Mouse (Mus musculus) retina, embryonic 14.5 days (tissue): ENCODE measurements around the gene Gfod2.

Experiments used
- DNase-seq: peaks from one replicate; pipeline ENCODE4 v3.0.0-alpha.2; 2015; ENCODE audit warnings: low spot score

The Gfod2 gene

DNA sequence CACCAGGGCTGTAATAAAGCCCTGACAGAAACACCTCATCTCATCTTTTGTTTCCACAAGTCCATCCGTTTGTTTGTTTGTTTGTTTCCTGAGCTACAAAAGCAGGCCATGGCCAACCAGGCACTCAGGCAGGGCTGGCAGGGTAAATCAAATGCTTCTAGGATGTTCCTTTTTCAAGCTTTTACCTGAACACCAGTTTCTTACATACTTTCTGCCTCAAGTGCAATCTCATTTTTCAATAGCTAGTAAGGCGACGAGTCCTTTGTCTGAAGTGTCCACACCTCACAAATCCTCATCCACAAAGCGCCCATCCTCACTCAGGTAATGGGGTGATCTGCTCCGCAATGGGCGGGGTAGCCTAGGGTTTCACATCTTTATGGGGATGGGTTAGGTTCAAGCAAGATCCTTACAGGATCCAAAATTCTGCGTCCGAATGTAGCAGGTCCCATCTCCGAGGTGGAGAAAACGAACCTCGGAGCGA lies 628 bp downstream of the Gfod2 start:
- no peak for DNase-seq

DNA sequence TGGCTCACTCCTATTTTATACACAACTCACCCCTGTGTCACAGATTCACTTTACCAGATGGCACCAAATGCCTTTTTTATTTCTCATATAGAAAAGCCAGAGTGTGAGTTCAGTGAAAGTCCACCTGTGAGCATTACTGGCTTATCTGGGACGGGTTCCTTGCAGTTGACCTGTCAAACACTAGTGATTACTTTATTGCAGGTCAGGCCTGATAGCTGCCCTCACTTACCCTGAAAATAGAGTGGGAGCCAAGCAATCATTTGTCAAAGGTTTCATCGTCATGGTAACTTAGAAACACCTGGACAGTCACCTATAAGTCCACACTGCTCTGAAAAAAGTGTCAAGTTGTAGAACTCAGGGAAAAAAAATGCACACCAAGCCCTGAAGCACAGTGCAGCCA lies 3.8 kb downstream of the Gfod2 start:
- DNase-seq: no peak

DNA sequence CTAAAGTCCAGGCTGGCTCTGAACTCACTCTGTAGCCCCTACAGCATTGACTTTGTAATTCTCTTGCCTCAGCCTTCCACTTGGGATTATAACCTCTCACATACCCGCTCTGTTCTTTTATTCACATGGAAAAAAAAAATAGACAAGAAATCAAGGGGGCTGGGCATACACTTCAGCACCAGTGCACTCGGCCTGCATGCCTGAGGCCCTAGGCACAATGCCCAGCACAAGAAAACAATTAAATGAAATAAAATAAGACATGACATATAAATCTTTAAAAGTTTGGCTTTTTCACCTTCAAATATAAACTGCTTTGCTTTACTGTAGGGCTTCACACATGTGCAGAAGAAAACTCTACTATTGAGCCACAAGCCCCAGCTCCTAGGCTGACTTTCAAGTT lies 4.5 kb downstream of the Gfod2 start:
- DNase-seq: no peak

DNA sequence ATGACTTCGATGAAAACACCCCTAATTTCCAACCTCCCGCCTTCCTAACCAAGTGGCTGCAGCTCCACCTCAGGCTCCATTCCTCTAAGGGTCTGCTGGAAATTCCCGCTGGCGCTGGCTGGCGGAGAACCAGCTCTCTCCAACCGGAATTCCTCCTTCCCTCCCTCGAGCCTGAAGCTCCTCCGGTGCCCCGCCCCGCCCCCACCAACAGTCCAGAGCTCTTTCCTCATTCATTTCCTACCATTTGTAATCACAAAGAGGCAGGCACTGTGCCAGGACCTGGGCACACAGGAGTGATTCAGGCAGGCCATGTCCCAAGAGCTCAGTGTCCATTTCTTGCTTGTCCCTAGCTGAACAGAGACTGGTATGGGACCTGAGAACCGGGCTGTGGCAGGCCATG lies 7.9 kb downstream of the Gfod2 start:
- peak; percentile 13 for DNase-seq

DNA sequence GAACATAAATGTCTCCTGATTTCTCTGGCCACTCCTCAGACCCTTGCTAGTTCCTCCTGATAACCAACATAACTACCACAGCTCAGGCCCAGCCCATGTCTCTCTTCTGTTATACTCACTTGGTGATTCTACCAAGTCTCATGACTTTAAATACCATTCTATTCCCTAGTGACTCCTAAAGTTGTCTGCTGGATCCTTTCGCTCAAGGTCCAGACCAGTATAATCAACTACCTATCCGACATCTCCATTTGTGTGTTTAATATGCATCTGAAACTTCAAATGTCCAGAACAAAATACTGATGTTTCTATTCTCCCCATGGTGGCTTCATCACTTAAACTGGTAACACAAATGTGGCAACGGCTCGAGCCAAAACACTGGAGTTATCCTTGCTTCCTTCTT lies 15.2 kb downstream of the Gfod2 start:
- DNase-seq: peak; percentile 15

DNA sequence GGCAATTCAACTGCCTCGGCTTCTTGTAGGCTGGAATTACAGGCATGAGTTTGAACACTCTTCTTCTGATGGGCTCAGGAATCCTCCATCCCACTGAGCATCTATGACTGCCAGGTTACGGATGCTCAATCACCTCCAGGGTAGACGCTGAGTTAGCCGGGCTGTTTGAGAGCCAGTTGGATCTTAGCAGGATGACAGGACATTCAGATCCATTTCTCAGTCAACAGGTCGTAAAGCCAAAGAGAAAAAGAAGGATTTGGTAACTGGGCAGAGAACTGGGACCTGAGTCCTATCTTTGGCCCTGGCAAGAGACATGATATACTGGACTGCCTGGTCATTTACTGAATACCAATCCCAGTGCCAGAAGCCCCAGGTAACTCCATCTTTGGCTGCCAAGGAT lies 19.2 kb downstream of the Gfod2 start:
- no peak for DNase-seq

DNA sequence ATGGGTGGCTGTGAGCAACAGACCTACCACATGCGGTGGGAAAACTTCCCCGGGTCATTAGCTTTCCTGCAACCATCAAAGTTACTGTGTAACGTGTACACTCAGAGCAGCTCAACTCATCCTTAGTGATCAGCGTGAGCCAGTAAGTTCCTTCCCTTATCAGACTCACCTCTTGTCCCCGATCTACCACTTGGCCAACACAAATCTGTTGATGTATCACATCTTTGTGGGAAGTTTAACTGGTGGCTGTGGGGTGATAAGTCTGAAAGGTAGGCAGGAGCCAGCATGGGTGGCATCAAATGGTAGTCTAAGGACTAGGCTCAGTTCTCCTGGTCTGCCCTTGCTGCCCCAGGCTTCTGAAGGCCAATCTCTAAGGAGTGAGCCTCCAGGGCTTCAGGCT lies 26.3 kb downstream of the Gfod2 start:
- no peak for DNase-seq

DNA sequence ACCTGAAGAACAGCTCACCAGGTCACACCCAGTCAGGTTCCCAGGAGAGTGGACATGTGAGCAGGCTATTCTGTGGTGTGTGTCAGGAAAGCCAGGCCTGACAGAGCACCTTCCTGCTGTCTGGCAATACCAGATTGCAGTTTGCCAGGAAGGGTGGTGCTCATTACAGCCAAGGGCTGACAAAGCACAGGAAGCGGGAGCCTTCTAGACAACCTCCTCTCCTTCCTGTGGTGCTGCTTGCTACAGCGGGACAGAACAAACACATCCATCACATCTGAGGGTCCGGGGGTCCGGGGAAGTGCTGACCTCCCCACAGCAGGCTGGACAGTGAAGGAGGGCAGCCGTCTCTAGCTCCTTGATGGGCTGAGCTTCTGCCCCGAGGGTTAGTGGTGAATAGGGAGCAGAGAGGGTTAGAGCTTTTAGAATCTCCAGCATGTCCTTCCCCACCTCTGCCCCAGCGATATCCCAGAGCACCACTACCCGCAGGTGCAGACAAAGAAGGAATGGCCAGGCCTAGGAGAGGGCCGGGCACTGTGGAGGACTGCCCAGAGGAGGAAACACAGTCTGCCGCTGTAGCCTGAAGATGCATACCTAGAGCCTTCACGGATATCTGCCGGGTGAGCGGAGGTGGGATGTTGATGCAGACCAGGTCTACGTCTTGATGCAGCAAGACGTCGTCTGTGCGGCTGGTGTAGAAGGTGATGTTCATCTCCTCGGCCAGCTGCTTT lies 30.9 kb downstream of the Gfod2 start:
- DNase-seq: no peak

DNA sequence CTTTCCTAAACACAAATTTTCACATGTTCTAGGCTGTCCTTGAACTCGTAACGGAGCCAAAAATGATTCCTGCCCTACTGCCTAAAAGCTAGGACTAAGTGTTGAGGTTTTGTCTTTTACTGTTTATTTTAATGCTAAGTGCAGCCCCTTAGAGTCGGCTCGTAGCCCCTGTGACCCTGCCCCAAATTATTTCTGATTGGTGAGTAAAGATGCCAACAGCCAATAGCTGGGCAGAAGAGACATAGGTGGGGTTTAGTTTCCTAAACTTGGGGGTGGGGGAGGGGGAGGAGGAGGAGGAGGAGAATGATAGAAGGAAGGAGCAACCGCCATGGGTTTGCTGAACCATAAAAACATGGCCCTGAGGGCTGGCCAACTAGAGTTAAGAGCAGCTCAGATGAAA lies 32.7 kb downstream of the Gfod2 start:
- DNase-seq: no peak

DNA sequence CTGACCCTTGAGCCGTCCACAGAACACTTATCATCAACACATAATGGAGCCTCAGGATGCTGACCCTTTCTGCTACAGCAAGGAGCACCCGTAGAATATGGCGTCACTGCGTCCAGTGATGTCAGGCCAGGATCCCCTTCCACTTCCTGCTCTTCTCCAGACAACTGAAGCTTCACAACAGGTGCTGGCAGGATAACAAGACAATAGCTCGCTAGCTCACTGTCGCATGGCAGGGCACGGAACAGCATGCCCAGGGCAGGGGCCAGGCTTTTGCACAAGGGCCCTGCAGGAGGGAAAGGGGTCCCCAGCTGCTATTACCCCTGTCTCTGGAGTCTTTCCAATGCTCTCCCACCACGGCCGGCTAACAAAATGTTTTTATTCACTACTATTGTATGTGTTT lies 35.6 kb downstream of the Gfod2 start:
- no peak for DNase-seq

DNA sequence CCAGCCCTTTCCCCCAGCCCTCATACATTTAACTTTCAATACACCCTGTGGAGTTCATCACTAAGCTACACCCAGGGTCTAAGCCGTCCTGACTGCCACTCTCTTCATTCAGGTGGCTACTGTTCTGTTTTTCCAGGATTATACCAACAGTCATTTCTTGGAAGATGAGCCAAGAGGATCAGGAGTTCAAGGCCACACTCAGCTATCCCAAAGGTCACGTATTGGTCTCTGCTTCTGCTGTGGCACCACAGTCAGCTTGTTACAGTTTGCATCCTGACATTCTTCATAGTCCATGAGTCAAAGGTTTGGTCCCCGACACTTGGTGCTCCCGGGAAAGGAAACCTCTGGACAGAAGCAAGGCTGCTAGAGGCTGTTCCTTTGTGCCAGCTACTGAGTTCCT lies 38.8 kb downstream of the Gfod2 start:
- DNase-seq: no peak

DNA sequence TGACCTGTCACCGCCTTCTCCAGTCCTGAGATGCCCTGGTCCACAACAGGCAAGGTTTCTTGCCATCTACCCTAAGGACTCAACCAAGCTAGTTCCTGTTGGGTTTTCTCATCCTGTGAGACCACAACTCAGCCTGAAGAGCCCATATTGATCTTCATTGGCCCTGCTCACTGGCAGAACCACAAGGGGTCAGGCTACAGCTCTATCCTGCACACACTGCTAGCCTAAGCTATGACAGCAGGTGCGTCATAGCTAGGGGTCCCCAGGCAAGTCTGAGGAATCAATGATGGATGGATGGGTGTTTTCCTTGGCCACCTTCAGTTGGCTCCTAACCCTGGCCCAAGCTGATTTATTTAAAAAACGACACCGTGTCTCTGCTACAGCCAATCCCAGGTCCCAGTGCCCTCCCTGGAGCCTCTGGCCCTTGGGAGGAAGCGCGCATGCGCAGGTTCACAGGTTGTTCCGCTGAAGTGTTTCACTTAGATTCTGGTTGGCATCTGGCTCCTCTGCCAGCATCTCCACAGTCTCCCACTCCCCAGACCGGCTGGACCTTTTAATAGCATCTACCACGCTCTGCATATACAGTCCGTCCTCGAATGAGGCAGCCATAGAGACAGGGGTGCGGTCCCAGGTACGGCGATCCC lies 42.0 kb downstream of the Gfod2 start:
- no peak for DNase-seq

DNA sequence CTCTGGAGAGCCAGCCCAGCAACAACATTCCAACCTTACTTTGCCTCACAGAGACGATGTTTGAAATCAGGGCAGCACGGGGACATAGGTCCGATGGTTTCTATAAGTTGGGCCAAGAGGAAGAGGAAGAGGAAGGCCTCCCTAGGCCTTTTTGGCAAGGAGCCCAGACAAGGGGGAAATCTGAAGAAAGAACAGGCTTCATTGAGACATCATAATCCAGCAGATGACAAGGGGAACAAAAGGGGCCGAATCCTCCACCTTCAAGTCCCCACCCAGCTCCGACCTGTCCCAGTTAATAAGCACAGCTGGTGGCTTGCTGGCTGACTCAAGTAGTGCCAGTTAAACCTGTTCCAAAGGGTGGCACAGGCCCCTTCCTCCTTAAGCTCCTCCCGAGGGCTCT lies 43.4 kb downstream of the Gfod2 start:
- no peak for DNase-seq

DNA sequence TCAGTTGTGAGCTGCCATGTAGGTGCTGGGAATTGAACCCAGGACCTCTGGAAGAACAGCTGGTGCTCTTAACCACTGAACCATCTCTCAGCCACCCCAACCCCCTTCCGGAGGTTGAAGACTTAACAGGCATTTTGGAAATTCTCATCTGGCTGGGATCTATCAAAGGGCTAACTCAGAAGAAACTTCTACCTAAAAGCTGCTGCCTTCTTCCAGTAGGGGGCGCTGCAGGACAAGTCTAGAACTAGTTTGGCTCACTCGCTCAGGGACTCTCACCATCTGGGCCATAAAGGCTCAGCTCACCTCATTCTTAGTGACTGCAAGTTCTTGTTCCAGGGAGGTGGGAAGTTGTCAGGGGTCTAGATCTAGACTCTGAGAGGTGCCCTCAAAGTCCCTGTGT lies 44.3 kb downstream of the Gfod2 start:
- DNase-seq: peak; percentile 96

DNA sequence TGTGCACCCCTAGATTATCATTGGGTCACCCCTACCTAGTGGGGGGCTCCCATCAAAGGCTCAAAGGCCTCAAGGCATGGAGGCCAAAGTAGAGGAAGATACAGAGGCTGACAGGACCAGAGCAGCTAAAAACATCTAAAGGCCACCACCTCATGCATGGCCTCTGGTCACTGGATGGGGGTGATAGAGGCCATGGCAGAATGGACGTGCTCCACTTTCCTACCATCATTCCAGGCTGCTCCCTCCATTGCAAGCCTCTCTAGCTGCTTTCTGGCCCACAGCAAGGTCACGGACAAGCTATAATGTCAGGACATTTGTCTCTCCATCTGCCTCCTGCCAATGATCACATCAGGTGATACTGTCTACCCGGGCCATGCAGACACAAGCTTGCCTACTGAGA lies 46.2 kb downstream of the Gfod2 start:
- DNase-seq: no peak

DNA sequence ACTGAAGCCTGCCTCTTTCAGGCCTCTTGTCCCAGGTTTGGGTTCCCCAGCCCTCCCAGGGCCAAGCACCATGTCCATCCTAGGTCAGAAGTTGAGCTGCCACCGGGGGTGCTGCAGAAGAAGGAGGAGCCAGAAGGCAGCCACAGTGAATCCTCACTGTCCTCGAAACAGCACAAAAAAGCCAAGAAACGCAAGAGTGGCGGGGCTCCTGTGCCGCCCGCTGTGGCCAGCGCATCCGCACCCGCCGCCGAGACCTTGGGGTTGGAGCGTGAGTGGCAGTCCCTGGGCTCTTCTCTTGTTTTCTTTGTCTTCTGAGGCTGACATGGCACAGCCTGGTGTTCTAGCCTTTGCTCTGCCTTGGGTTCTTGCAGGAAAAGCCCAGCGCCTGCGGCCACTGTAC lies 49.1 kb downstream of the Gfod2 start:
- no peak for DNase-seq

DNA sequence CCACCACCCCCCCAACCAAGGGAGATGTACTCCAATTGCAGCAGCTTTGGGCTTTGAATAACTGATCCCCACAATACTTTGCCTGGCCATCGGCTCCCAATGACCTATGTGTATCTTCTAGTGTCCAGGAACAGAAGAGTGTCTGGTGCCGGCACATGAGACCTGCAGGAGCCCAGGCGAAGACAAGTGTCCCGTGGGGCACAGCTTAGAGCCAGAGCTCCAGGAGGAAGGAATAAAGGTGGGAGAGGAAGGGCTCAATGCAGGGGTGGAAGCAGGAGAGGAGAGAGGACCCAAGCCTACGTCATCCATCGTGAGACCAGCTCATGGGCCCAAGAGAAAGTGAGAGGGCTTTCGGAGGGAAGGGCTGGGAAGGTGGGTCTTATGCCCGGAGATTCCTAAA lies 49.8 kb downstream of the Gfod2 start:
- no peak for DNase-seq

DNA sequence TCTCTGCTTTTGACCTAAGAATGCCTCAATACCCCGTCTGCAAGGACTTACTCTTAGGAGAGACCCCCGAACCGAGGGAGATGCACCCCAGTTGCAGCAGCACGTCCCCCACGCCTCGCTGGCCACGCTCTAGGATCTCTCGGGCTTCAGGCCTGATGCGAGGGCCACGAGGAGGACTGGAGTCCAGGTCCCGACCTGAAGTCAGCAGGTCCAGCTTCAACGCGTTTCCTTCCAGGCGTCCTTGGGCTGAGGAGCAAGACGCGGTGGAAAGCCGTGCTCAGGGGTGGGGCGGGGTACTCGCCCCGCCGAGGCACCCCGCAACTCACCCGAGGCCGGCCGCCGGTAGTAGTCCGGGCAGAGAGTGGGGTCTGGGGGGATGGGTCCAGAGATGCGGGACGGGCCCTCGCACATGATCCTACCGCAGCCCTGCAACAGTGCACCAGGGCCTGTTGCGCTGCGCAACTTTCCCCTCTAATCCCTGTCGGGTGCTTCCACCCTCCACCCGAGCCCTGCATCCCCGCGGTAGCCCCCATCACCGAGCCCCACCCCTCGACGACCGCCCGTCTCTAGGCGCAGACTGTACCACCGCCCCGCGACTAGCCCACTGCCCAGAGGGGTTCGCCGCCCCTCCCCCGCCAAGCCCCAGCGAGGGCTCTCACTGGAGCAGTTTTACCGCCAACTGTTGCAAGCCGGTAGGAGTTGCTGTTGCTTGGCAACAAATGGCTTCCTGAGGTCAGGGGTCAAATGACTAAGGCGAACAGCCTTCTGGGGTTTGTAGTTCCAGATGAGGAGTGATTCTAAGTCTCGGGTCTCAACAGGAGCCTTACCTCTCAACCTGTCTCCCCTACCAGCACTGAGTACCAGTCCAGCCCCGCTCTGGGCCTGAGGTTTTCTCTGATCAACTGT lies 50.7 kb downstream of the Gfod2 start, which contains the start of the genes 4933405L10Rik and Enkd1:
Gene 4933405L10Rik, plus strand, starts transcription at position 158 of the 906 bp plus-strand sequence.
Gene Enkd1, minus strand, starts transcription at position 713 of the 906 bp plus-strand sequence.
- peak; percentile 95 for DNase-seq

DNA sequence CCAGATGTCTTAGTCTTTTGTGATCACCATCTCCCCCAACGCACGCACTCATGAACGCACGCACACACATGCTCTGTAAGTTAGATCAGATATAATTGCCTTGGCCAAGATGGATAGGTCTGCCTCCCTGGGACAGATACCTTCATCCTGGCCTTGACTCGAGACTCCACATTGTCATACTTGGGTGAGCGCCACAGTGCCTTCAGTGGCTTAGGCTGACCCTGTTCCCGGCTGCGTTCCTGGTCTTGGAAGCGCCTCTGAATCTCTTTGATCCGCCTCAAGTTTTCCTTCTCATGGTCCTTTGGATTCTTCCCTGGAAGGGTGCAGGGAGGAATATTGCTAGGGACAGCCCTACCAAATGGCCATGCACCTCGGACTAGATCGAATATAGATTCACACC lies 52.0 kb downstream of the Gfod2 start:
- DNase-seq: no peak

DNA sequence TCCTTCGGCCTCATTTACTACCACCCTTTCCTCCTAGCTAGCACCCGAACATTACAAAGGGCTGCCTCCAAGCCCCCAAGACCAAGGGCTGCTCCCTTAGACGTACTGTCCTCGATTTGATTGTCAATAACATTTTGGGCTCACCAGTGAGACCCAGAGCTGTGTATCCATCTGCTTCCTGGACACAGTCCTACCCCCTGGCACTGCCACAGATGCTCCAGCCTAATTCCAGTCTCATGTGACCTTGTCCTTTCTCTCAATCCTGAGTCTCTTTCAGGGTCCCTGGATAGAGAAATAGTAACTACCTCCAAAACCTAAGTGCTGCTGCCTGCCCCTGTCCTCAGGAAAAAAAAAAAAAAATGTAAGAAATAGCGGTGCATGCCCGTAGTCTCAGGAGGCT lies 53.5 kb downstream of the Gfod2 start:
- no peak for DNase-seq

DNA sequence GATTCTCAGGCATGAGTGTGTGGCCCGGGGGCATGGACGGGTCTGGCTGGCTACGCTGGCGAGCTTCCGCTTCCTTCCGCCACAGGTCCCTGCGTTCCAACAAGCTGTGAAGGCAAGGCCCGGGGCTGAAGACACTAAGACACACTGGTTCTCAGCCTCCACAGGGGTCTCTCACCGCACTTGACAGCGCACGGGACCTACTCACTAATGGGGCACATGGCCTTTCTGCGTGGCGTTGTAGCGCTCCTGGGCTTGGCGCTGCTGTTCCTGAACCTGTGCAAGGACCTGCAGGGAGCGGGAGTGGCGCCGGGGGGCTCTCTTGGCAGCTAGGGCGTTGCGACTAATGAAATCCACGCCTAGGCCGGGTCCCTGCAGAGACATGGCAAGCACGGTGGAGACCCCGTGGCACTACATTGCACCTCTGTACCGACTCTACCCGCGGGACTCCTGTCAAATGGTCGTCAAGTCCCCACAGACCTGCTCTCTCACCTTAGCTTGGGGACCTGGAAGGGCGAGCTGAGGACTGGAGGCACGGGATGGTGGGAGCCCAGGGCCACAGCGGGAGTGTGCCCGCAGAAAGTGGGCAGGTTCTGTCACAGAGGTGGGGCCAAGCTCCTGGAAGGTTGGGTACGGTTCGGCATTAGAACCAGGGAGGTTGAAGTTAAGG lies 54.2 kb downstream of the Gfod2 start:
- no peak for DNase-seq
